Mouse (Mus musculus): ENCODE measurements around the gene Rpp14. TPM values are rescaled to one million over a fixed set of nuclear protein-coding genes. Genes with fewer than 3 reads are reported as not detected.

Rpp14 gene
- total and polyA plus RNA-seq, 3 experiments: 11.2 to 29.7 (median 23.1) TPM

- under 1% methylated on average over 83 of the region's 89 CpGs for WGBS
- intact Hi-C loops (cut with DNase I): loop anchor here (2.0 to 5.0 kb wide), 2 partner anchors 75 to 114 kb away; partner anchors contain the start of genes Kctd6 and Pdhb
- H3K27me3 ChIP-seq (ENCODE audit: control insufficient read depth, insufficient read depth, low read length): no peaks in the 10 kb centered on the region
- peak within 1 kb of the TSS; percentile 91 for H3K27ac ChIP-seq
- H3K4me3 ChIP-seq: peak within 1 kb of the TSS; percentile 74
- DNase-seq: peak; percentile 97 to 98
- TF ChIP-seq CTCF (IDR thresholded peaks at IDR 0.05) (no peak), EP300 (IDR thresholded peaks at IDR 0.05; ENCODE audit: insufficient read depth, low read depth, low read length) (peak; percentile 71; the same call in 1 of the 2 replicates), POLR2A (IDR thresholded peaks at IDR 0.05; ENCODE audit: insufficient read depth, low read depth, low read length) (peak; percentile 4; the same call in 1 of the 2 replicates)
- peaks cover 4% of the 10 kb centered on the region for H3K4me1 ChIP-seq (ENCODE audit: control insufficient read depth, insufficient read depth, low read length)
- 0 out of 2 replicates have a peak, but pooled peaks cover 3% of the 10 kb centered on the region for H3K79me2 ChIP-seq (replicated peaks; ENCODE audit: control insufficient read depth, insufficient read depth, low read length)
- peak within 1 kb of the TSS; percentile 92 for H3K9ac ChIP-seq (ENCODE audit: low read depth, low read length)
- H3K36me3 ChIP-seq (ENCODE audit: control insufficient read depth, insufficient read depth, low read length): peaks cover 4% of the 10 kb centered on the region
Measured at GRCm38 (mm10) chr14:8097978-8098686, 18.0 kb downstream of the Rpp14 start, which contains the start of gene Pxk. Pxk (plus strand) TSS chr14:8098211.

DNA sequence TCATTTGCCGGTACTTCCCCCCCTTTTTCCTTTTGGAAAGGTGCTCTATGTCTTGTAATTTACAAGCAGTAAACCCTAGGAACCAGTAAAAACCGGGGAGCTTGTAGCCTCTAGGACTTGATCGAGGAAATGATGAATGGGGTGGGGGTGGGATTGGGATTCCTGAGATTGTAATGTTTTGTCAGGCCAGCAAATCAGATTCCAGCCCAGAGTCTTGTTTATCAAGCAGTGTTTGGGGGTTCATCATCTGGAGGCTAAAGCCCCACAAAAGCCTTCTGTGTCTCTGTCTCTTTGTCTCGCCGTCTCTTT, 18.5 kb downstream of the Rpp14 start:
- intact Hi-C loops (cut with DNase I): loop anchor here (2.0 to 5.0 kb wide), 2 partner anchors 74 to 114 kb away; partner anchors contain the start of genes Kctd6 and Pdhb
- Histone ChIP-seq H3K4me1 (ENCODE audit: control insufficient read depth, insufficient read depth, low read length) (peaks cover 6% of the 10 kb centered on the region), H3K27me3 (ENCODE audit: control insufficient read depth, insufficient read depth, low read length) (no peaks in the 10 kb centered on the region), H3K27ac (peak overlapping the region; percentile 91), H3K36me3 (ENCODE audit: control insufficient read depth, insufficient read depth, low read length) (peaks cover 7% of the 10 kb centered on the region), H3K4me3 (peak overlapping the region; percentile 74), H3K9ac (ENCODE audit: low read depth, low read length) (peak overlapping the region; percentile 92), H3K79me2 (replicated peaks; ENCODE audit: control insufficient read depth, insufficient read depth, low read length) (0 out of 2 replicates have a peak, but pooled peaks cover 3% of the 10 kb centered on the region)
- WGBS: 2% methylated on average over 5 of the region's 5 CpGs
- TF ChIP-seq CTCF (IDR thresholded peaks at IDR 0.05) (no peak), POLR2A (IDR thresholded peaks at IDR 0.05; ENCODE audit: insufficient read depth, low read depth, low read length) (no peak), EP300 (IDR thresholded peaks at IDR 0.05; ENCODE audit: insufficient read depth, low read depth, low read length) (no peak)
- DNase-seq: no peak

DNA sequence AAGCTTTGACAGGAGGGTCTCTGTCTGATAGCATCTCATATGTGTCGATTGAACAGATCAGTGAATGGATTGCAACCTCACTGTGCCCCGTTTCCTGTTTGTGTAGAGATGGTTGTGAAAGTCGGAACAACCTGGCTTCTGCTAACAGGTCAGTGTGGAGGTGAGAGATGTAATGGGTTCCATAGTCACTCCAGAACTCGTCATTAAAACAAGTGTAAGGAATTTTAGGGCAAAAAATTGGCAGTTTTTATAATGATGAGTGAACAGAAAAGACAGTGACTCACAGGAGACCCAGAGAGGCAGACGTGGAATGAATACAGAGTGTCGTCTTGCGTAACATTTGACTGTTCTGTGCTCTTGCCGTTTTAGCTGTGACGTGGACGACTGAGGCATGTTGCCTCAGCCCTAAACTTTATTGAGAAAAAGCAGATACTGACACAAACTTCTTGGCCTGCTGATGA, 19.4 kb downstream of the Rpp14 start:
- no peak overlapping the region; the same call in 1 of the 2 replicates for H3K9ac ChIP-seq (ENCODE audit: low read depth, low read length)
- no peak overlapping the region; the same call in 1 of the 2 replicates for H3K27ac ChIP-seq

GRCm38 (mm10) chr14:8101886-8102285, 21.7 kb downstream of the Rpp14 start:
- no peak for DNase-seq
- WGBS: 82% methylated on average over 8 of the region's 8 CpGs
- Histone ChIP-seq H3K79me2 (replicated peaks; ENCODE audit: control insufficient read depth, insufficient read depth, low read length) (0 out of 2 replicates have a peak, but pooled peaks cover 3% of the 10 kb centered on the region), H3K4me1 (ENCODE audit: control insufficient read depth, insufficient read depth, low read length) (peaks cover 6% of the 10 kb centered on the region), H3K9ac (ENCODE audit: low read depth, low read length) (no peak overlapping the region), H3K27me3 (ENCODE audit: control insufficient read depth, insufficient read depth, low read length) (no peaks in the 10 kb centered on the region), H3K4me3 (no peak overlapping the region), H3K27ac (no peak overlapping the region), H3K36me3 (ENCODE audit: control insufficient read depth, insufficient read depth, low read length) (peaks cover 7% of the 10 kb centered on the region)
- intact Hi-C loops (cut with DNase I): no loop called here
- TF ChIP-seq EP300 (IDR thresholded peaks at IDR 0.05; ENCODE audit: insufficient read depth, low read depth, low read length) (no peak), CTCF (IDR thresholded peaks at IDR 0.05) (no peak), POLR2A (IDR thresholded peaks at IDR 0.05; ENCODE audit: insufficient read depth, low read depth, low read length) (no peak)

More for the DNA sequence above, 19.4 kb downstream of the Rpp14 start:
- H3K4me3 ChIP-seq: peak overlapping the region; percentile 74; the same call in 1 of the 2 replicates
- 0 out of 2 replicates have a peak, but pooled peaks cover 3% of the 10 kb centered on the region for H3K79me2 ChIP-seq (replicated peaks; ENCODE audit: control insufficient read depth, insufficient read depth, low read length)
- H3K27me3 ChIP-seq (ENCODE audit: control insufficient read depth, insufficient read depth, low read length): no peaks in the 10 kb centered on the region
- intact Hi-C loops (cut with DNase I): loop anchor here (2.0 to 5.0 kb wide), 2 partner anchors 73 to 113 kb away; partner anchors contain the start of genes Kctd6 and Pdhb
- WGBS: 45% methylated on average over 10 of the region's 10 CpGs
- DNase-seq: peak in 1 of 2 experiments; percentile 29
- H3K36me3 ChIP-seq (ENCODE audit: control insufficient read depth, insufficient read depth, low read length): peaks cover 7% of the 10 kb centered on the region
- TF ChIP-seq POLR2A (IDR thresholded peaks at IDR 0.05; ENCODE audit: insufficient read depth, low read depth, low read length) (no peak), CTCF (IDR thresholded peaks at IDR 0.05) (no peak), EP300 (IDR thresholded peaks at IDR 0.05; ENCODE audit: insufficient read depth, low read depth, low read length) (no peak)
- peaks cover 6% of the 10 kb centered on the region for H3K4me1 ChIP-seq (ENCODE audit: control insufficient read depth, insufficient read depth, low read length)

DNA sequence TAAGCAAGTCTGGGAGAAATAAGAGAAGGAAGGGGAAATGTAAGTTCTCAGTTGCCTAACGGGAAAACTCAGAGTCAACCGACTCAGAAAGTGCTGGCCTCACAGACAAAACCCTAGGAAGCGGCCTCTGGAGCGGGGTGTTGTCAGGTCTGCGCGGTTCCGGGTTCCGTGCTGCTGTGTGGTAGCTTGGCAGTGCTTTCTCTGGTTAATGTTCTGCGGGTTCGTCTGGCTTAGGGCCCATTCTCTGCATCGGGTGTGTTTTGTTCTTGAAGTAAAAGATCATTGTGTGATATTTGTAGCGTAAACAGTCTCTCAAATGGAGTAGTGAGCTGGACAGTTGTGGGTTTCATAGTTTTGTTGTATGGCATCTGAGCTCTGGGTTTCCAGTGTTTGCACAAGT, 22.5 kb downstream of the Rpp14 start:
- H3K9ac ChIP-seq (ENCODE audit: low read depth, low read length): no peak overlapping the region
- no peak overlapping the region for H3K4me3 ChIP-seq
- DNase-seq: no peak
- peaks cover 7% of the 10 kb centered on the region for H3K36me3 ChIP-seq (ENCODE audit: control insufficient read depth, insufficient read depth, low read length)
- H3K79me2 ChIP-seq (replicated peaks; ENCODE audit: control insufficient read depth, insufficient read depth, low read length): 0 out of 2 replicates have a peak, but pooled peaks cover 3% of the 10 kb centered on the region
- intact Hi-C loops (cut with DNase I): no loop called here
- TF ChIP-seq POLR2A (IDR thresholded peaks at IDR 0.05; ENCODE audit: insufficient read depth, low read depth, low read length): no peak
- no peak for TF ChIP-seq CTCF (IDR thresholded peaks at IDR 0.05)
- TF ChIP-seq EP300 (IDR thresholded peaks at IDR 0.05; ENCODE audit: insufficient read depth, low read depth, low read length): no peak
- peaks cover 6% of the 10 kb centered on the region for H3K4me1 ChIP-seq (ENCODE audit: control insufficient read depth, insufficient read depth, low read length)
- H3K27me3 ChIP-seq (ENCODE audit: control insufficient read depth, insufficient read depth, low read length): no peaks in the 10 kb centered on the region
- no peak overlapping the region for H3K27ac ChIP-seq
- WGBS: 74% methylated on average over 12 of the region's 12 CpGs
